Mouse (Mus musculus): ENCODE measurements around the gene Abcc12. TPM values are rescaled to one million over a fixed set of nuclear protein-coding genes. Genes with fewer than 3 reads are reported as not detected.

The Abcc12 gene
- not detected in 2 replicates for total RNA-seq (2014; fragmentation: Nextera tagmentation)
- total RNA-seq (2017), result not detected in 2 replicates

DNA sequence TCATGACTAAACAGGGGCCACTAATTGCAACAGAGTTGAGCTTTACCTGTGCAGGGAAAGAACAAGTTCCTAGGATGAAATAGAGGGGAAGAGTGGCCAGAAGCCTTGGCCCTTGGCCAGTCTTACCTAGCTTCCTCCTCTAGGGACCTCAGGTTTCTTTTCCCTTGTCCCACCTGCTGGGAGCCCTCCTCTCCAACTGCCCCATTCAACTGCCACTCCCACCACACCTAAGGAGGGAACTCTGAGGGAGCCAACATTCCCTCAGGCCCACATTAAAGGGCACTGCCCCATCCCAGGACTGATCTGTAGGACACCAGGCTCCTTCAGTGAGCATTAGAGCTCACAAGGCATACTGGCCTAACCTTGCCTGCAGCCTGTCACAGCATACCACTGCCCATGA, at the start of gene Abcc12:
TSS of gene Abcc12 (minus strand) at position 229 of the 400 bp plus-strand sequence.
- ATAC-seq (replicated peaks; ENCODE audit: poor library complexity, severe bottlenecking), result no peak

GRCm38 (mm10) chr8:86630212-86630611, 49.7 kb upstream of the Abcc12 start:
- ATAC-seq (replicated peaks; ENCODE audit: poor library complexity, severe bottlenecking), result no peak

DNA sequence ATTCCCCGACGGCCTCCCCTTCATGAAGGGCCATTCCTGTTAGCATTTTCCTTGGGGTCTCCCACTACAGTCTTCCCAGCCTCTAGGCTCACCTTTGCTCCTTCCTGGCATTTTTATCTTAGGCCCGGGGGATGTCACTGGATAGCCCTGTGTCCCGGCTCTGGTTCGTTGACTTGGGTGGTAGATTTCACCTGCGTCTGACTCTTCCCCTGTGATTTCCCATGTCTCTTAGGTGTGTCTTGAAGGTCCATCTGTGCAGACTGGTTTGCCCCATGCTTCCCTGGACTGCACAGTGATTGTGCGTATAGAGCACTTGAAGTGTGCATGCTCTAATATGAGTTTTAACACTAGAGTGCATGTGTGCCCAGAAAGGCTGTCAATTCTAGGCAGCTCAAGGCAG, 44.4 kb upstream of the Abcc12 start:
- ATAC-seq (replicated peaks; ENCODE audit: poor library complexity, severe bottlenecking), result no peak

DNA sequence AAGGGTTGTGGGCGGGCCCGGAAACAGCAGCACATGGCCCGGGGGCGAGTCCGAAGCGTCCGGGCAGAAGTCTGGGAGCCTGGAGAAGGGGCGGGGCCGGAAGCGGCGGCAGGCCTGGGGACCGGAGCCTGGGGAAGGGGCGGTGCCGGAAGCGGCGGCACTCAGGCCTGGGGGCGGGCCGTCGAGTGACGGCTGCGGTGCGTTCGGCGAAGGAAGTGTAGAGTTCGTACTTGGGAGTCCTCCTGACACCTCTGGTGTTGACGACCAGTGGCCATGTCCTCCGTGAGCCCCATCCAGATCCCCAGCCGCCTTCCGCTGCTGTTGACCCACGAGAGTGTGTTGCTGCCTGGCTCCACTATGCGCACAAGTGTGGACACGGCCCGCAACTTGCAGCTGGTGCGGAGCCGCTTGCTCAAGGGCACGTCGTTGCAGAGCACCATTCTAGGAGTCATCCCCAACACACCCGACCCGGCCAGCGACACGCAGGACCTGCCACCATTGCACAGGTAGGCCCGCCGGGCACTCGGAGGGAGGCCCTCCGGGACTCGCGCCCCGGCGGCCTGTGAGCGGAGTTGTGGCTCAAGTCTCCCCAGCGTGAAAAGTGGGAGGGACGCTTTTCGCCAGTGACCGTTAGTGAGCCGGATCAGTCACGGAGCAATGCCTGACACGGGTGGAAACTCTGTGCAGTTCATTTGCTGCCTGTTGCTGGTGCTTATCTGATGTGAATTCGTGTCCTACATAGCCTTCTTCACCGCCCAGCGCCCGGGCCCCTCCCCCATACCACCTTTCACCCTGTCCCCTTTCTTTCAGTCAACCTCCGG, 43.6 kb upstream of the Abcc12 start, which contains the start of gene Lonp2:
TSS of gene Lonp2 (plus strand) at position 133 of the 821 bp plus-strand sequence.
- peak; percentile 97 for ATAC-seq (replicated peaks; ENCODE audit: poor library complexity, severe bottlenecking)

DNA sequence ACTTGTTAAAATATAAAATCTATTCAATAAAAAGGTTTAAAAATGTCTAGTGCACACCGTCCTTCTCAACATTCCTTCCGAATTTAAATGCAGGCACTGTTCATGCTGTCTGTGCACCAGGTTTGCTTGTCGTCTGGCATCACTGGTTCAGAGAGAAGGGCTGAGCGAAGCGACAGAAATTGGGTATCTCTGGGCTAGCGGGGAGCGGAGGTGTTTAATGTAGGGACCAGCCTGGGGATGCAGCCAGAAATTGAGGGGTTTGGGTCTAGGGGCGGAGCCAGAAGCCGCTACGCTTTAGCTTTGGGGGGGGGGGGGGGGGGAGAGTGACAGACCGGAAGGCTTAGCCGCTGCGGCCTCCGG, 43.0 kb upstream of the Abcc12 start:
- no peak for ATAC-seq (replicated peaks; ENCODE audit: poor library complexity, severe bottlenecking)

- peak; percentile 73 for ATAC-seq (replicated peaks; ENCODE audit: poor library complexity, severe bottlenecking)
Observed at GRCm38 (mm10) chr8:86617759-86618387, 37.4 kb upstream of the Abcc12 start.

- ATAC-seq (replicated peaks; ENCODE audit: poor library complexity, severe bottlenecking), result no peak
Observed at GRCm38 (mm10) chr8:86615095-86615769, 34.7 kb upstream of the Abcc12 start.

GRCm38 (mm10) chr8:86613798-86614197, 33.3 kb upstream of the Abcc12 start:
- no peak for ATAC-seq (replicated peaks; ENCODE audit: poor library complexity, severe bottlenecking)

DNA sequence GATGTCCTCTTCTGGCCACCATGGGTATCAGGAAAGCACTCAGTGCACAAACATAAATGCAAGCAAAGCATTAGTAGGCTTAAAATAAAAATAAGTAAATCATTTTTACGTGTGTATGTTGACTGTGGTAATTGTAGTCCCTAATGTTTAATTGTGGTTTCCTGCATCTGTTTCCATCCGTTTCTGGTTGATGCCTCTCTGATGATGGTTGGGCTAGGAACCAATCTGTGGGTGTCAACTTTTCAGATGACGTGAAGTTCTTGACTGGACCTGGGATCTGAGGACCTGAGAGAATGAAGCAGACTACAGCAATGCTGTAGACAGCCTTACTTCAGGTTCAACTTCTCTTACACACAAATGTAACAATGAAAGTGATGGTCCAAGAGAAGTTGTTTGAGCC, 24.2 kb upstream of the Abcc12 start:
- ATAC-seq (replicated peaks; ENCODE audit: poor library complexity, severe bottlenecking), result no peak

- ATAC-seq (replicated peaks; ENCODE audit: poor library complexity, severe bottlenecking), result no peak
Observed at GRCm38 (mm10) chr8:86603174-86603573, 22.7 kb upstream of the Abcc12 start.

GRCm38 (mm10) chr8:86600311-86600710, 19.8 kb upstream of the Abcc12 start:
- ATAC-seq (replicated peaks; ENCODE audit: poor library complexity, severe bottlenecking), result no peak

GRCm38 (mm10) chr8:86599299-86599698, 18.8 kb upstream of the Abcc12 start:
- peak; percentile 81 for ATAC-seq (replicated peaks; ENCODE audit: poor library complexity, severe bottlenecking)

GRCm38 (mm10) chr8:86597681-86598080, 17.2 kb upstream of the Abcc12 start:
- ATAC-seq (replicated peaks; ENCODE audit: poor library complexity, severe bottlenecking), result no peak

- ATAC-seq (replicated peaks; ENCODE audit: poor library complexity, severe bottlenecking), result no peak; the same call in 1 of the 2 replicates
Observed at GRCm38 (mm10) chr8:86595671-86596070, 15.2 kb upstream of the Abcc12 start.

DNA sequence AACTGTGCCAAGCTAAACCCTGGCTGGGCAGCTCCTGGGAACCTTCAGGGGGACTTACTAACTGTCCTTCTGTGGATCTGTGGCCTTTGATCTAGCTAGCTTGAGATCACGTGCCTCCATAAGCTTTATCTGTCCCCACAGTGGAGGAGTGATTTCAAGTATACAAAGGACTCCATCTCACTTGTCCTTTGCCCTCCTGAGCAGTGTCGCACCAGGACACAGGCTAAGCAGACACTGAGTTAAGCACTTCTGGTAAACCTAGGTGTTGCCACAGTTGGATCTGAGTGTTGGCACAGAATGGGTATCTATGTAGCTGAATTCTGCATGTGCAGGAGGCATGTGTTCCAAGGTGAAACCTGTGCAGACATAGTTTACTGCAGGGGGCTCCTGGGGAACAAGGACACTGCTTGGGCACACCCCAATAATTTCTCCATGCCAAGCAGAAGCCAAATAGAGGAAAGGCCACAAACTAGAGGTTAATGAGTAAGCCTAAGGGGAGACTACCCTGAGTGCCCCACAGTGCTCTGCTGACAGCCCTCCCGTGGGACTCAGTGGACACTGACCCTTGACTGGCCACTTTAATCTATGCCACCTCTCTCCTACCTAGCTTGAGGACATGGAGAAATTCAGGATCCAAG, 13.8 kb upstream of the Abcc12 start:
- no peak for ATAC-seq (replicated peaks; ENCODE audit: poor library complexity, severe bottlenecking)

DNA sequence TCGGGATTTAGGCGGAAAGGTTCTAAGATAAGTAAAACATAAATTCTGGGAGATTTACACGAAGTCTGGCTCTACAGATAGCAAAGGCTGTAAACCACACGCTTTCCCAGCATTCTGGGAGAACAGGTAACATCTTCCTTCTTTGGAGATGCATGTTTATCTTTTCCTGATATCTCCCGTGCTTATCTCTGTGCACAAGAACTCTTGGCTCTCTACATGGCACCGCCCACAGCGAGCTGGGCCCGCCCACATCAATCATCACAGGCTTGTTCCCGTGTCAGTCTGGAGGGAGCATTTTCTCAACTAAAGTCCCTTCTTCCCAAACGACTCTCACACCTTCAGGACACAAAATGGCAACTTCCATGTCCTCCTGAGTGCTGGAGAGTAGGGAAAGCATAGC, 12.6 kb upstream of the Abcc12 start:
- ATAC-seq (replicated peaks; ENCODE audit: poor library complexity, severe bottlenecking), result no peak

DNA sequence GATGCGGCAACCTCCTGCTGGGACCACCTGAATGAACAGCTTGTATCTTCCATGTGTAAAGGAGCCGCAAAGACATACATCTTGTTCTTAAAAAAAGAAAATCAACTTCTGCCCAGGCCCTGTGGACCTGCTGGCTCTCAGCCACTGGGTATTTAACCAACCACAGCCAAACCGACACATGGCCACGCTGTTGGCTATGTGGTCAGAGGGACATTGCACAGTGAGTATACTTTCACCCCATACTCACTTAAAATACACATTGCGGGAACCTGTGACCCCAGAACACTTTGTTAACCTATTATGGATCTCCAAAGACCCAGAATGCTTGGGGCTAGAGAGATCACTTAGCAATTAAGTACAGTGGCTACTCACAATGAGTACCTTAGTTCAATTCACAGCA, 7.9 kb upstream of the Abcc12 start:
- no peak for ATAC-seq (replicated peaks; ENCODE audit: poor library complexity, severe bottlenecking)

DNA sequence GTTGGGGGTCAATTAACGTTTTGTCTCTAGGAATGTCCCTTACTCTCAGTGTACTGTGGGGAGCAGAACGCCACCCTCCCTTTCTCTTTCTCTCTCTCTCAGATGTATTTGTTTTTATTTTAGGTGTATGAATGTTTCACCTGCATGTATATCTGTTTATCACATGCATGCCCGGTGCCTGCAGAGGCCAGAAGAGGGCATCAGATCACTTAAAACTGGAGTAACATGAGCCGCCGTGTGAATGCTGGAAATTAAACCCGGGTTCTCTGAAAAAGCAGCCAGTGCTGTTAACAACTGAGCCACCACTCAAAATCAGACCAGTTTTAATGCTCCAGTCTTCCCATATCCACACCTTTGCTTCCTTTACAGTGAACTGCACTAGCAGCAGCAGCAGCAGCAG, 6.2 kb upstream of the Abcc12 start:
- ATAC-seq (replicated peaks; ENCODE audit: poor library complexity, severe bottlenecking), result no peak

- no peak for ATAC-seq (replicated peaks; ENCODE audit: poor library complexity, severe bottlenecking)
Observed at GRCm38 (mm10) chr8:86586058-86586457, 5.6 kb upstream of the Abcc12 start.

- ATAC-seq (replicated peaks; ENCODE audit: poor library complexity, severe bottlenecking), result peak; percentile 86
Observed at GRCm38 (mm10) chr8:86585532-86585931, 5.0 kb upstream of the Abcc12 start.

- peak; percentile 91 for ATAC-seq (replicated peaks; ENCODE audit: poor library complexity, severe bottlenecking)
Observed at GRCm38 (mm10) chr8:86585118-86585517, 4.6 kb upstream of the Abcc12 start.

All from granulocyte monocyte progenitor cell, adult 5-6 weeks (primary cell).